Mouse (Mus musculus) kidney, embryonic 16.5 days (tissue): ENCODE data around the gene Ankrd23. TPM values are rescaled to one million over a fixed set of nuclear protein-coding genes. Genes with fewer than 3 reads are reported as not detected.
"Not testable (repeated sequence)": the region's sequence is repeated elsewhere in the genome, so short reads cannot be mapped to it uniquely, and the experiment has no call there.

Source experiments
- ATAC-seq: fragments of 200-750 bp; cut with Nextera tagmentation; 2 replicates; pipeline ENCODE4 v1.8.0; 2017; ENCODE audit warnings: moderate TSS enrichment; ENCODE audit not compliant: low FRiP score, low TSS enrichment
- H3K27ac ChIP-seq: fragments of 300-500 bp; sonication (generic); 2 replicates; pipeline ENCODE4 v1.5.1; 2014; ENCODE audit warnings: low read length
- H3K27me3 ChIP-seq: fragments of 300-500 bp; sonication (generic); 2 replicates; pipeline ENCODE4 v1.6.1; 2014; ENCODE audit warnings: low read length, control low read depth, mixed read lengths; ENCODE audit not compliant: insufficient read depth
- H3K36me3 ChIP-seq: fragments of 300-500 bp; sonication (generic); 2 replicates; pipeline ENCODE4 v1.6.1; 2014; ENCODE audit warnings: low read length, control low read depth, mixed read lengths; ENCODE audit not compliant: insufficient read depth
- H3K4me1 ChIP-seq: fragments of 300-500 bp; sonication (generic); 2 replicates; pipeline ENCODE4 v1.6.1; 2014; ENCODE audit warnings: low read length, control low read depth, mixed read lengths; ENCODE audit not compliant: insufficient read depth
- H3K4me2 ChIP-seq: fragments of 300-500 bp; sonication (generic); replicated peaks from 2 replicates; pipeline ENCODE4 v1.6.1; 2014; ENCODE audit warnings: low read depth, low read length
- H3K4me3 ChIP-seq: fragments of 300-500 bp; sonication (generic); 2 replicates; pipeline ENCODE4 v1.5.1; 2014; ENCODE audit warnings: mild to moderate bottlenecking, low read length
- H3K9ac ChIP-seq: fragments of 300-500 bp; sonication (generic); replicated peaks from 2 replicates; pipeline ENCODE4 v1.6.1; 2014; ENCODE audit warnings: low read length
- H3K9me3 ChIP-seq: fragments of 300-500 bp; sonication (generic); 2 replicates; pipeline ENCODE4 v1.6.1; 2016; ENCODE audit warnings: low read length, control low read depth
- WGBS: fragments of 180-500 bp; shearing (Covaris S2); extraction: QIAGEN DNeasy Blood & Tissue Kit; methylation state at CpG from one replicate; pipeline ENCODE4 v1.1.7; 2014; 5-methylcytosine and 5-hydroxymethylcytosine counted together
- polyA plus RNA-seq: library from polyadenylated mRNA; unstranded; fragments of >200 nt; fragmentation: Nextera tagmentation; extraction: Ambion mirVana; gene quantifications from 2 replicates; pipeline ENCODE4 v1.2.1, GENCODE M21; 2015

Ankrd23 gene
- 15.2 and 21.7 TPM in 2 replicates for polyA plus RNA-seq

GRCm38 (mm10) chr1:36536783-36537182, at the start of gene Ankrd23:
TSS of gene Ankrd23 (minus strand) at chr1:36536883.
- not testable (repeated sequence) for H3K4me2 ChIP-seq, H3K27ac ChIP-seq, H3K9ac ChIP-seq, H3K9me3 ChIP-seq, H3K4me1 ChIP-seq, H3K27me3 ChIP-seq, H3K4me3 ChIP-seq, ATAC-seq
- WGBS: 94% methylated on average over 9 of the region's 9 CpGs
- peaks cover 32% of the 10 kb centered on the region for H3K36me3 ChIP-seq

GRCm38 (mm10) chr1:36586288-36586687, 49.6 kb upstream of the Ankrd23 start:
- H3K27ac ChIP-seq: no peak overlapping the region
- no peaks in the 10 kb centered on the region for H3K9me3 ChIP-seq
- peaks cover 38% of the 10 kb centered on the region for H3K4me1 ChIP-seq
- no peak overlapping the region for H3K4me2 ChIP-seq
- H3K36me3 ChIP-seq: no peaks in the 10 kb centered on the region
- 23% methylated on average over 4 of the region's 4 CpGs for WGBS
- no peak overlapping the region for H3K9ac ChIP-seq
- H3K4me3 ChIP-seq: no peak overlapping the region
- no peak for ATAC-seq
- H3K27me3 ChIP-seq: no peaks in the 10 kb centered on the region

DNA sequence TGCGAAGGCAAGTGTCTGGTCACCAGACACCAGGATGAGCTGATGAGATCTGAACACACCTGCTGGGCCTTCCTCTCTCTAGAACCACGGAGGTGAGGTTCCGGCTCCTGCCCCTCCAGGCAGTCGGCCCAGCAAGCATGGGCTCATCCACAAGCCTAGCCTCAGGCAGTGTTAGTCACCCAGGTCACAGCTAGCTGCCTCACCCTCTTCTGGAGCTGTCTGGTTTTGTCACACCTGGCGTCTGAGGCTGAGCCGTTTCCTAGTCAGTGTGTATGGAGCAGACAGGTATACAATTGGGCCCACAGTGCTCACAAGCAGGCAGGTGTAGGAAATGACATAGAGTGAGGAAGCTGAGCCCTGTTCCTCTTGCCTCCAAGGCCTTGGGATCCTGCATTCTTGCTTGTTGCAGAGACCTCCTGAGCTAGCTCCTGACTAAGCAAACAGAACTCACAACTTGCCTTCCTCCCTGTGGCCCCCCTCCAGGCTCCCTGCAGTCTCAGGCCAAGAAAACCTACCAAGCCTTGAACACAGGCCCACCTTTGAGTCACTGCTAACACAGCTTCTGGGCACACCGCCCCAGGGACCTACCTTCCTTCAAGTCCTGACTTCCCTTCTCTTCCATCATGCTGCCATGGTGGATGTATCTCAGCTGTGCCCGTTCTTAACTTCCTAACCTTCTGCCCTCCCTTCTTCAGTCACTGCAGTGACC, 46.9 kb upstream of the Ankrd23 start:
- no peak for ATAC-seq
- H3K4me1 ChIP-seq: peaks cover 45% of the 10 kb centered on the region

DNA sequence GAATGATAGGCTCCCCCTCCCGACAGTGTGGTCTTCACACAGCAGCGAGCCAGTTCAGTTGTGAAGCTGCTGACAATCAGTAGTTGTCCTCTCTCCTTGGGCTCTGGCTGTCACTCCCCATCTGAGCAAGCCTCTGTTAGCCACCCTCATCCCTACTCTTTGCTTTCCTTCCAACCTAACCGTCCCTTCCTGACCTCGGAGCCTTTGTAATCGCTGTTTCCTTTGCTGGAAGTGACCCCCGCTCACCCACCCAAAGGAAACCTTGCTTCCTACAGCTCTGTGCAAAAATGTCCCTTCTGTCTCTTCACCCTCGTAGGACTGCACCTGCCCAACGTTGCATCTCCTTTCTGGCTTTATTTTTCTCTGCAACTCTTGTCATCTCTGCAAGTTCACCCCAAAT, 45.5 kb upstream of the Ankrd23 start:
- Histone ChIP-seq H3K4me2 (no peak overlapping the region), H3K4me3 (no peak overlapping the region), H3K36me3 (no peaks in the 10 kb centered on the region), H3K27me3 (no peaks in the 10 kb centered on the region), H3K4me1 (peaks cover 46% of the 10 kb centered on the region), H3K9ac (no peak overlapping the region), H3K9me3 (no peaks in the 10 kb centered on the region), H3K27ac (no peak overlapping the region)
- 75% methylated on average over 8 of the region's 8 CpGs for WGBS
- ATAC-seq: no peak

More for the DNA sequence above, 46.9 kb upstream of the Ankrd23 start:
- WGBS: 74% methylated on average over 8 of the region's 8 CpGs
- no peaks in the 10 kb centered on the region for H3K27me3 ChIP-seq
- no peak overlapping the region for H3K4me2 ChIP-seq
- H3K36me3 ChIP-seq: no peaks in the 10 kb centered on the region
- no peak overlapping the region for H3K27ac ChIP-seq
- no peaks in the 10 kb centered on the region for H3K9me3 ChIP-seq
- H3K4me3 ChIP-seq: no peak overlapping the region
- no peak overlapping the region for H3K9ac ChIP-seq

- peaks cover 48% of the 10 kb centered on the region for H3K4me1 ChIP-seq
- H3K9me3 ChIP-seq: no peaks in the 10 kb centered on the region
- no peaks in the 10 kb centered on the region for H3K27me3 ChIP-seq
- no peak overlapping the region for H3K4me3 ChIP-seq
- H3K36me3 ChIP-seq: no peaks in the 10 kb centered on the region
- no peak overlapping the region for H3K4me2 ChIP-seq
- 72% methylated on average over 5 of the region's 5 CpGs for WGBS
- H3K27ac ChIP-seq: peak overlapping the region; percentile 91
- peak overlapping the region; percentile 45; the same call in 1 of the 2 replicates for H3K9ac ChIP-seq
- no peak for ATAC-seq
Observed at GRCm38 (mm10) chr1:36581260-36581659, 44.6 kb upstream of the Ankrd23 start.

GRCm38 (mm10) chr1:36580384-36581207, 43.9 kb upstream of the Ankrd23 start:
- Histone ChIP-seq H3K4me1 (peaks cover 51% of the 10 kb centered on the region), H3K36me3 (no peaks in the 10 kb centered on the region), H3K9me3 (no peaks in the 10 kb centered on the region), H3K9ac (peak overlapping the region; percentile 45), H3K4me3 (peak overlapping the region; percentile 20), H3K4me2 (peak overlapping the region; percentile 41), H3K27ac (peak overlapping the region; percentile 91), H3K27me3 (no peaks in the 10 kb centered on the region)
- ATAC-seq: peak; percentile 93
- 1% methylated on average over 17 of the region's 17 CpGs for WGBS

- peak overlapping the region; percentile 91 for H3K27ac ChIP-seq
- H3K4me1 ChIP-seq: peaks cover 55% of the 10 kb centered on the region
- H3K9ac ChIP-seq: peak overlapping the region; percentile 45
- H3K4me3 ChIP-seq: peak overlapping the region; percentile 20; the same call in 1 of the 2 replicates
- H3K27me3 ChIP-seq: no peaks in the 10 kb centered on the region
- H3K4me2 ChIP-seq: peak overlapping the region; percentile 41
- H3K36me3 ChIP-seq: no peaks in the 10 kb centered on the region
- peak; percentile 74 for ATAC-seq
- 12% methylated on average over 6 of the region's 6 CpGs for WGBS
- H3K9me3 ChIP-seq: no peaks in the 10 kb centered on the region
Observed at GRCm38 (mm10) chr1:36579974-36580383, 43.3 kb upstream of the Ankrd23 start.

GRCm38 (mm10) chr1:36576991-36577675, 40.5 kb upstream of the Ankrd23 start:
- no peak overlapping the region for H3K27ac ChIP-seq
- H3K27me3 ChIP-seq: no peaks in the 10 kb centered on the region
- 0 out of 2 replicates have a peak overlapping the region, but pooled peaks have one; percentile 15 for H3K9ac ChIP-seq
- peaks cover 62% of the 10 kb centered on the region for H3K4me1 ChIP-seq
- no peak for ATAC-seq
- H3K4me2 ChIP-seq: no peak overlapping the region
- 47% methylated on average over 6 of the region's 6 CpGs for WGBS
- no peak overlapping the region for H3K4me3 ChIP-seq
- no peaks in the 10 kb centered on the region for H3K36me3 ChIP-seq
- H3K9me3 ChIP-seq: no peaks in the 10 kb centered on the region

- no peak overlapping the region for H3K9ac ChIP-seq
- ATAC-seq: no peak
- H3K4me2 ChIP-seq: no peak overlapping the region
- peaks cover 60% of the 10 kb centered on the region for H3K4me1 ChIP-seq
- no peak overlapping the region for H3K27ac ChIP-seq
- H3K36me3 ChIP-seq: no peaks in the 10 kb centered on the region
- no peak overlapping the region for H3K4me3 ChIP-seq
- H3K9me3 ChIP-seq: no peaks in the 10 kb centered on the region
- WGBS: 57% methylated on average over 6 of the region's 6 CpGs
- no peaks in the 10 kb centered on the region for H3K27me3 ChIP-seq
Observed at GRCm38 (mm10) chr1:36575347-36575746, 38.7 kb upstream of the Ankrd23 start.
